Mouse (Mus musculus) cerebellum, adult 2 months (tissue): ENCODE results near the gene Rai1. TPM values are rescaled to one million over a fixed set of nuclear protein-coding genes. Genes with fewer than 3 reads are reported as not detected.
A peak's percentile ranks its signal among the peaks of the same experiment; 100 is the strongest.

Experiments
- DNase-seq, 2 experiments: peaks; one replicate each; pipeline ENCODE4 v3.0.0; 2021
- H3K27ac ChIP-seq: fragments of 200-500 bp; 2 replicates; pipeline ENCODE4 v1.5.1; 2012; ENCODE audit warnings: low read length, control low read depth, inconsistent platforms; ENCODE audit not compliant: insufficient read depth
- H3K27me3 ChIP-seq: fragments of 200-500 bp; 2 replicates; pipeline ENCODE4 v1.6.1; 2012; ENCODE audit warnings: inconsistent platforms, mild to moderate bottlenecking, low read length, moderate library complexity; ENCODE audit not compliant: control insufficient read depth, insufficient read depth
- H3K4me1 ChIP-seq: fragments of 200-500 bp; 2 replicates; pipeline ENCODE4 v1.6.1; 2011; ENCODE audit warnings: low read length; ENCODE audit not compliant: control insufficient read depth, insufficient read depth
- H3K4me3 ChIP-seq: fragments of 200-500 bp; replicated peaks from 2 replicates; pipeline ENCODE3; 2011; ENCODE audit warnings: mild to moderate bottlenecking, low read depth, low read length, control low read depth; ENCODE audit not compliant: insufficient read depth
- CTCF ChIP-seq: fragments of 200-500 bp; IDR thresholded peaks from 2 replicates; pipeline ENCODE4 v1.5.1; 2011; ENCODE audit warnings: low read depth, mild to moderate bottlenecking, control low read depth, low read length, moderate library complexity, borderline replicate concordance; ENCODE audit not compliant: insufficient read depth
- POLR2A ChIP-seq: fragments of 200-500 bp; IDR thresholded peaks from 2 replicates; pipeline ENCODE4 v1.6.1; 2011; ENCODE audit warnings: low read length, control low read depth, borderline replicate concordance; ENCODE audit not compliant: insufficient read depth
- WGBS: fragments of 180-500 bp; shearing (Covaris S2); methylation state at CpG from one replicate; pipeline ENCODE4 v1.1.7; 2018; 5-methylcytosine and 5-hydroxymethylcytosine counted together
- polyA plus RNA-seq: library from polyadenylated mRNA; depleted of rRNA; stranded (reverse); fragments of >200 nt; gene quantifications from 2 replicates; pipeline ENCODE4 v1.2.3, GENCODE M21; 2012

The Rai1 gene
- polyA plus RNA-seq, 1 experiment, result 42.5 TPM

- no peak overlapping the region for H3K4me3 ChIP-seq
- no peak overlapping the region for H3K27ac ChIP-seq
- no peaks in the 10 kb centered on the region for H3K27me3 ChIP-seq
- TF ChIP-seq POLR2A (no peak), CTCF (no peak)
- WGBS, result 36% methylated on average over 3 of the region's 3 CpGs
- H3K4me1 ChIP-seq, result peaks cover 28% of the 10 kb centered on the region
- peak in 1 of 2 experiments; percentile 50 for DNase-seq
Measured at GRCm38 (mm10) chr11:60149086-60149485, 44.3 kb downstream of the Rai1 start.

- WGBS, result 30% methylated on average over 3 of the region's 3 CpGs
- Histone ChIP-seq H3K4me1 (peaks cover 28% of the 10 kb centered on the region), H3K4me3 (no peak overlapping the region), H3K27ac (no peak overlapping the region), H3K27me3 (no peaks in the 10 kb centered on the region)
- TF ChIP-seq CTCF (no peak), POLR2A (no peak)
- peak in 1 of 2 experiments; percentile 38 for DNase-seq
Measured at GRCm38 (mm10) chr11:60150677-60151076, 45.9 kb downstream of the Rai1 start.

GRCm38 (mm10) chr11:60152339-60152738 is 47.5 kb downstream of the Rai1 start:
- no peak for DNase-seq
- Histone ChIP-seq H3K4me3 (no peak overlapping the region), H3K27ac (no peak overlapping the region), H3K4me1 (peaks cover 23% of the 10 kb centered on the region), H3K27me3 (no peaks in the 10 kb centered on the region)
- TF ChIP-seq CTCF, result no peak
- no peak for TF ChIP-seq POLR2A
- WGBS, result 10% methylated on average over 1 of the region's 1 CpGs

GRCm38 (mm10) chr11:60153936-60154335 is 49.1 kb downstream of the Rai1 start:
- peaks cover 18% of the 10 kb centered on the region for H3K4me1 ChIP-seq
- H3K27ac ChIP-seq, result no peak overlapping the region

GRCm38 (mm10) chr11:60155690-60156089 is 50.9 kb downstream of the Rai1 start:
- Histone ChIP-seq H3K4me1 (peaks cover 19% of the 10 kb centered on the region), H3K27me3 (no peaks in the 10 kb centered on the region), H3K27ac (no peak overlapping the region), H3K4me3 (no peak overlapping the region)
- DNase-seq, result no peak
- TF ChIP-seq POLR2A, result no peak
- no peak for TF ChIP-seq CTCF
- WGBS, result 72% methylated on average over 5 of the region's 5 CpGs

More at GRCm38 (mm10) chr11:60153936-60154335, 49.1 kb downstream of the Rai1 start:
- no peak for DNase-seq
- TF ChIP-seq POLR2A (no peak), CTCF (no peak)
- WGBS, result 62% methylated on average over 3 of the region's 3 CpGs
- H3K4me3 ChIP-seq, result no peak overlapping the region
- no peaks in the 10 kb centered on the region for H3K27me3 ChIP-seq

GRCm38 (mm10) chr11:60158271-60158670 is 53.5 kb downstream of the Rai1 start:
- 71% methylated on average over 4 of the region's 4 CpGs for WGBS

GRCm38 (mm10) chr11:60159955-60160354 is 55.1 kb downstream of the Rai1 start:
- Histone ChIP-seq H3K4me1 (peaks cover 23% of the 10 kb centered on the region), H3K27me3 (no peaks in the 10 kb centered on the region), H3K4me3 (no peak overlapping the region), H3K27ac (no peak overlapping the region)
- 90% methylated on average over 5 of the region's 5 CpGs for WGBS
- TF ChIP-seq CTCF (no peak), POLR2A (no peak)
- no peak for DNase-seq

More at GRCm38 (mm10) chr11:60158271-60158670, 53.5 kb downstream of the Rai1 start:
- Histone ChIP-seq H3K27me3 (no peaks in the 10 kb centered on the region), H3K4me3 (no peak overlapping the region), H3K4me1 (peaks cover 21% of the 10 kb centered on the region), H3K27ac (no peak overlapping the region)
- DNase-seq, result no peak
- TF ChIP-seq POLR2A (no peak), CTCF (no peak)

- no peaks in the 10 kb centered on the region for H3K27me3 ChIP-seq
- TF ChIP-seq POLR2A (no peak), CTCF (no peak)
- H3K4me1 ChIP-seq, result peaks cover 27% of the 10 kb centered on the region
- no peak overlapping the region for H3K4me3 ChIP-seq
- no peak for DNase-seq
- no peak overlapping the region for H3K27ac ChIP-seq
- WGBS, result 46% methylated on average over 3 of the region's 3 CpGs
Measured at GRCm38 (mm10) chr11:60160454-60161114, 55.8 kb downstream of the Rai1 start.
